Mouse (Mus musculus) E14TG2a.4 (cell line): ENCODE results near the gene Trpm3.

Experiments
- CTCF ChIP-seq: conservative IDR thresholded peaks from 2 replicates; pipeline ENCODE4 v1.5.1; 2014; ENCODE audit warnings: low read length
- NANOG ChIP-seq: IDR thresholded peaks from 2 replicates; pipeline ENCODE4 v1.6.1; 2014; ENCODE audit warnings: borderline replicate concordance, low read length, mixed read lengths
- POU5F1 ChIP-seq: IDR thresholded peaks from 2 replicates; pipeline ENCODE4 v1.6.1; 2014; ENCODE audit warnings: low read length, borderline replicate concordance

GRCm38 (mm10) chr19:22953191-22953590, 814.3 kb downstream of the Trpm3 start:
- TF ChIP-seq CTCF (no peak), NANOG (no peak), POU5F1 (no peak)
